Mouse (Mus musculus) small intestine, adult 2 months (tissue): Measurements from ENCODE around the gene Commd1. TPM values are rescaled to one million over a fixed set of nuclear protein-coding genes. Genes with fewer than 3 reads are reported as not detected.

Source experiments
- H3K27ac ChIP-seq: fragments of 200-500 bp; 2 replicates; pipeline ENCODE4 v1.5.1; 2012; ENCODE audit warnings: low read depth, low read length, control low read depth, inconsistent platforms; ENCODE audit not compliant: insufficient read depth
- H3K27me3 ChIP-seq: fragments of 200-500 bp; 2 replicates; pipeline ENCODE4 v1.6.1; 2012; ENCODE audit warnings: mild to moderate bottlenecking, moderate library complexity, low read length, inconsistent platforms; ENCODE audit not compliant: control insufficient read depth, insufficient read depth
- H3K36me3 ChIP-seq: fragments of 200-500 bp; 2 replicates; pipeline ENCODE4 v1.6.1; 2012; ENCODE audit warnings: mild to moderate bottlenecking, low read length, control low read depth, inconsistent platforms; ENCODE audit not compliant: control insufficient read depth, insufficient read depth
- H3K4me1 ChIP-seq: fragments of 200-500 bp; 2 replicates; pipeline ENCODE4 v1.6.1; 2012; ENCODE audit warnings: low read length, inconsistent platforms, mixed read lengths; ENCODE audit not compliant: control insufficient read depth, insufficient read depth, insufficient read length
- H3K4me3 ChIP-seq: fragments of 200-500 bp; 2 replicates; pipeline ENCODE4 v1.5.1; 2012; ENCODE audit warnings: low read depth, mild to moderate bottlenecking, control low read depth, inconsistent platforms, low read length, moderate library complexity
- CTCF ChIP-seq: fragments of 200-500 bp; IDR thresholded peaks from 2 replicates; pipeline ENCODE4 v1.5.1; 2012; ENCODE audit warnings: low read depth, mild to moderate bottlenecking, control low read depth, inconsistent platforms, low read length, moderate library complexity, mixed read lengths; ENCODE audit not compliant: insufficient replicate concordance, insufficient read length; ENCODE audit errors: extremely low read depth
- POLR2A ChIP-seq: fragments of 200-500 bp; IDR thresholded peaks from 2 replicates; pipeline ENCODE4 v1.6.1; 2012; ENCODE audit warnings: low read depth, mild to moderate bottlenecking, control low read depth, inconsistent platforms, low read length, moderate library complexity
- WGBS: fragments of 180-500 bp; shearing (Covaris S2); methylation state at CpG from one replicate; pipeline ENCODE4 v1.1.7; 2018; 5-methylcytosine and 5-hydroxymethylcytosine counted together
- polyA plus RNA-seq: library from polyadenylated mRNA; depleted of rRNA; stranded (reverse); fragments of >200 nt; gene quantifications from 2 replicates; pipeline ENCODE4 v1.2.3, GENCODE M21; 2012

Commd1 gene
- polyA plus RNA-seq, 1 experiment = 5.2 TPM

DNA sequence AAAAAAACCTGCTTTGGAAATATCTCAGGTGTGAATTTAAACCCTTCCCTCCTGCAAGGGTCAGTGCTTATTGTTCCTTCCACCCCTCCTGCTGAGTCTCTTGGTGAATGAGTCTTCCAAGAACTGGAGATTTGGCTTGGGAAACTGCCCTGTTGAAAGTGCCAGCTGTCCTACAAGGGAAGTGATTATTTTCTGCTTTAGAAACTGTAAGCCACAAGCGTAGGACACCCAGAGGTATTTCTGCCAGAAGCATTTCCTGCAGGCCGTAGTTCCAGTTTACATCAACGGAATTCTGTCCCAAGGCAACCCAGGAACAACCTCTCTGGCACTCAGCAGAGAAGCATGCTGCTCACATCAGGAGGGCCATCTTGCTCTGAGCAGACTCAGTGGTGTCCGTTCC is 108.8 kb downstream of the Commd1 start:
- no peak overlapping the region for H3K27ac ChIP-seq
- WGBS = 72% methylated on average over 4 of the region's 4 CpGs

DNA sequence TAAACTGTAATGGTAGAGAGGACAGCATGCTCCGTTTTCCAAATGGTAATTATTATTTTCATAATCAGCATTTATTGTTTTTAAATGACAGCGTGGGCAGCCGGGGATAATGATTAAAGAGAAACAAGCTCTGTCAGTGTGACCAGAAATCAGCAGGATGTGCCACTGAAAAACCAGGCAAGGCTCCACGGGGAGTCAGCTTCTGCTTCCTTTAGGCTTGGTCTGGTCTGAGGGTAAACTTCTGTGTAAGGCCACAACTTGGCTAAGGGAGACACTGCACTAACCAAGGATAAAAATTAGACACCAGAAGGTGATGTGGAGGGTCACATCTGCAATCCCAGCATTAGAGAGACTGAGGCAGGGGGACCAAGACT is 109.9 kb downstream of the Commd1 start:
- Histone ChIP-seq H3K4me1 (peaks cover 5% of the 10 kb centered on the region; the same call in 1 of the 2 replicates), H3K27ac (peak overlapping the region; percentile 21; the same call in 1 of the 2 replicates), H3K27me3 (no peaks in the 10 kb centered on the region), H3K4me3 (peak overlapping the region; percentile 10; the same call in 1 of the 2 replicates), H3K36me3 (no peaks in the 10 kb centered on the region)
- TF ChIP-seq POLR2A = no peak
- no peak for TF ChIP-seq CTCF
- 29% methylated on average over 4 of the region's 4 CpGs for WGBS

More for the DNA sequence above, 108.8 kb downstream of the Commd1 start:
- H3K27me3 ChIP-seq = no peaks in the 10 kb centered on the region
- TF ChIP-seq POLR2A (no peak), CTCF (no peak)
- H3K36me3 ChIP-seq = no peaks in the 10 kb centered on the region
- peaks cover 5% of the 10 kb centered on the region; the same call in 1 of the 2 replicates for H3K4me1 ChIP-seq
- no peak overlapping the region for H3K4me3 ChIP-seq

GRCm38 (mm10) chr11:22871628-22872306 is 110.4 kb downstream of the Commd1 start:
- Histone ChIP-seq H3K36me3 (no peaks in the 10 kb centered on the region), H3K4me3 (peak overlapping the region; percentile 10; the same call in 1 of the 2 replicates), H3K27me3 (no peaks in the 10 kb centered on the region), H3K4me1 (peaks cover 5% of the 10 kb centered on the region; the same call in 1 of the 2 replicates), H3K27ac (peak overlapping the region; percentile 21)
- TF ChIP-seq POLR2A = no peak
- no peak for TF ChIP-seq CTCF
- 47% methylated on average over 7 of the region's 7 CpGs for WGBS

GRCm38 (mm10) chr11:22868582-22868981 is 113.6 kb downstream of the Commd1 start:
- no peak overlapping the region for H3K27ac ChIP-seq
- H3K4me1 ChIP-seq = peaks cover 3% of the 10 kb centered on the region; the same call in 1 of the 2 replicates
- no peaks in the 10 kb centered on the region for H3K27me3 ChIP-seq
- no peak overlapping the region for H3K4me3 ChIP-seq
- WGBS = 86% methylated on average over 8 of the region's 8 CpGs
- no peaks in the 10 kb centered on the region for H3K36me3 ChIP-seq
- no peak for TF ChIP-seq CTCF

DNA sequence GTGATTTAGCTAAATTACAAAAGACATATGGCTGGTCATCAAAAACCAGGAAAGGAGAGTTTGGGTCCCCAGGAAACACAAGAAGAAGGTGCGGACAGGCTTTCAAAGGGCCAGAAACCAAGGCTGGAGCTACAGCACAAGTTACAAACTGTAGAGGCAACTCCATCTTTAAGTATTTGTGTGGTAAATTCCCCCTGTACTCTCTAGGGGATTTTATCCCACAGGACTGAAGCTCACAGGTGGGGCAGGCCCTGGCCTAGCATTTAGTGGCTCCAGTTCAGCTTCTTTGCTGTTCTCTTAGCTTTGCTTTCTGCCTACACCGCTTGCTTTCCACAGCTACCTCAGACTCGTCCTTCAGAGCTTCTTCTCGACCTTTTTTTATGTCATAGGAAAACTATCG is 114.5 kb downstream of the Commd1 start:
- TF ChIP-seq CTCF (no peak), POLR2A (no peak)
- H3K27me3 ChIP-seq = no peaks in the 10 kb centered on the region

GRCm38 (mm10) chr11:22865635-22866246 is 116.4 kb downstream of the Commd1 start:
- no peak overlapping the region for H3K4me3 ChIP-seq
- peaks cover 1% of the 10 kb centered on the region; the same call in 1 of the 2 replicates for H3K4me1 ChIP-seq
- no peaks in the 10 kb centered on the region for H3K27me3 ChIP-seq
- 88% methylated on average over 7 of the region's 7 CpGs for WGBS
- no peak overlapping the region for H3K27ac ChIP-seq
- TF ChIP-seq CTCF = no peak
- no peak for TF ChIP-seq POLR2A
- no peaks in the 10 kb centered on the region for H3K36me3 ChIP-seq

More for the DNA sequence above, 114.5 kb downstream of the Commd1 start:
- Histone ChIP-seq H3K36me3 (no peaks in the 10 kb centered on the region), H3K4me1 (peaks cover 3% of the 10 kb centered on the region; the same call in 1 of the 2 replicates), H3K4me3 (no peak overlapping the region), H3K27ac (no peak overlapping the region)
- WGBS = 87% methylated on average over 5 of the region's 5 CpGs

DNA sequence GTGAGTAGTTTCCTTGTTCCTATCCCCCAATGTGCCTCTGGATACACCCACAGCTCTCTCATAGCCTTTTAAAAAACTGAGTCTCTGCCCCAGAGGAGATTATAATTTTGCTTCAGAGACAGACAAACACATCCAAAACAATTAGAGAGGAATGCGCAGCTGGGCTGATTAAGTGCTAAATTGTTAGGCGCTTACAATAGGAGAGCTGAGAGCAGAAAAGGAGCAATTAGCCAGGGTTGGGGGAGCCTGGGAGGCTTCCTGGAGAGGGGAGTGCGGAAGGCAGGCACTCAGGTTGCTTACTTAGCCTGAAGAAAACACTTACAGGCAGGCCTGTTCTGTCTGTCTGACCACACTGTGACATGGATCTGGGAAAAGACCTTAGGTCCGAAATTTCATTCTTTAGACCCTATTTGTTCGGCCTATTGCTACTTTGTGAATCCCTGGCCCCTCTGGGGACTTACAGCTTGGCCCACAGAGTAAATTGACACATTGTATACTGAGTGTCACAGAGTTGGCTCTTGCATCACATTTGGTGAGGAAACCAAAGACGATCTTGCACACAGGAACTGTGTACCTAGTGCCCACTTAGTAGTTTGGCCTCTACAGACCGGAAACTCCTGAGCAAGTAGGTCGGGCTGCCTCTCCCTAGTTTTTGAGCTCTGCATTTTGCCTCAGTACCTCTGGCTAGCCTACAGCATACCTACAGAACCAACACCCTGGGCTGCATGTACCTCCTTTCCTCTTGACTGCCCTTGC is 117.7 kb downstream of the Commd1 start:
- 91% methylated on average over 8 of the region's 8 CpGs for WGBS
- H3K27ac ChIP-seq = no peak overlapping the region
- no peak overlapping the region for H3K4me3 ChIP-seq
- TF ChIP-seq POLR2A (no peak), CTCF (no peak)
- no peaks in the 10 kb centered on the region for H3K27me3 ChIP-seq
- no peaks in the 10 kb centered on the region for H3K36me3 ChIP-seq
- H3K4me1 ChIP-seq = peaks cover 2% of the 10 kb centered on the region
